Mouse (Mus musculus) forebrain, embryonic 14.5 days (tissue): ENCODE results near the gene Sigirr. TPM values are rescaled to one million over a fixed set of nuclear protein-coding genes. Genes with fewer than 3 reads are reported as not detected.

Experiments used
- ATAC-seq: fragments of 200-750 bp; cut with Nextera tagmentation; 2 replicates; pipeline ENCODE4 v1.8.0; 2017; ENCODE audit warnings: mild to moderate bottlenecking, moderate library complexity
- DNase-seq: peaks from one replicate; pipeline ENCODE4 v3.0.0-alpha.2; 2015; ENCODE audit warnings: low spot score
- H3K27ac ChIP-seq: fragments of 300-500 bp; sonication (generic); 2 replicates; pipeline ENCODE4 v1.5.1; 2014; ENCODE audit warnings: low read depth, mild to moderate bottlenecking, control low read depth, low read length, moderate library complexity
- H3K27me3 ChIP-seq: fragments of 300-500 bp; sonication (generic); replicated peaks from 2 replicates; pipeline ENCODE4 v1.6.1; 2014; ENCODE audit warnings: low read length, control low read depth, mixed read lengths; ENCODE audit not compliant: control insufficient read depth, insufficient read depth
- H3K36me3 ChIP-seq: fragments of 300-500 bp; sonication (generic); 2 replicates; pipeline ENCODE4 v1.6.1; 2014; ENCODE audit warnings: low read length, control low read depth; ENCODE audit not compliant: control insufficient read depth, insufficient read depth
- H3K4me1 ChIP-seq: fragments of 300-500 bp; sonication (generic); 2 replicates; pipeline ENCODE4 v1.6.1; 2014; ENCODE audit warnings: antibody characterized with exemption, low read length, control low read depth; ENCODE audit not compliant: control insufficient read depth, insufficient read depth
- H3K4me2 ChIP-seq: fragments of 300-500 bp; sonication (generic); 2 replicates; pipeline ENCODE4 v1.6.1; 2014; ENCODE audit warnings: mild to moderate bottlenecking, control low read depth, low read length
- H3K4me3 ChIP-seq: fragments of 300-500 bp; sonication (generic); 2 replicates; pipeline ENCODE4 v1.5.1; 2014; ENCODE audit warnings: low read depth, low read length, control low read depth
- H3K9ac ChIP-seq: fragments of 300-500 bp; sonication (generic); 2 replicates; pipeline ENCODE4 v1.6.1; 2014; ENCODE audit warnings: mild to moderate bottlenecking, low read length, control low read depth, moderate library complexity
- H3K9me3 ChIP-seq: fragments of 300-500 bp; sonication (generic); replicated peaks from 2 replicates; pipeline ENCODE4 v1.6.1; 2016; ENCODE audit warnings: low read length, control low read depth, mixed read lengths; ENCODE audit not compliant: control insufficient read depth
- WGBS: fragments of 180-500 bp; shearing (Covaris S2); extraction: QIAGEN DNeasy Blood & Tissue Kit; methylation state at CpG from one replicate; pipeline ENCODE4 v1.1.7; 2014; 5-methylcytosine and 5-hydroxymethylcytosine counted together
- polyA plus RNA-seq: library from polyadenylated mRNA; unstranded; fragments of >200 nt; fragmentation: Nextera tagmentation; extraction: Ambion mirVana; gene quantifications from 2 replicates; pipeline ENCODE4 v1.2.1, GENCODE M21; 2014

Sigirr gene
- polyA plus RNA-seq, 1 experiment from 2014 or later = 2.5 TPM

GRCm38 (mm10) chr7:141059929-141060328, 40.4 kb downstream of the Sigirr start:
- Histone ChIP-seq H3K4me1 (peaks cover 17% of the 10 kb centered on the region; the same call in 1 of the 2 replicates), H3K4me2 (peak overlapping the region; percentile 82), H3K27ac (peak overlapping the region; percentile 80), H3K36me3 (peaks cover 14% of the 10 kb centered on the region), H3K9me3 (no peaks in the 10 kb centered on the region), H3K27me3 (no peaks in the 10 kb centered on the region), H3K9ac (peak overlapping the region; percentile 97), H3K4me3 (peak overlapping the region; percentile 94)
- ATAC-seq (no peak), DNase-seq (no peak)
- WGBS = 66% methylated on average over 2 of the region's 2 CpGs

- peaks cover 17% of the 10 kb centered on the region; the same call in 1 of the 2 replicates for H3K4me1 ChIP-seq
- no peak overlapping the region for H3K4me2 ChIP-seq
- no peaks in the 10 kb centered on the region for H3K9me3 ChIP-seq
- H3K36me3 ChIP-seq = peaks cover 2% of the 10 kb centered on the region; the same call in 1 of the 2 replicates
- H3K27ac ChIP-seq = no peak overlapping the region
- H3K27me3 ChIP-seq = no peaks in the 10 kb centered on the region
- DNase-seq = no peak
- no peak overlapping the region for H3K4me3 ChIP-seq
- ATAC-seq = no peak
- 94% methylated on average over 14 of the region's 14 CpGs for WGBS
- no peak overlapping the region for H3K9ac ChIP-seq
Measured at GRCm38 (mm10) chr7:141058601-141059341, 41.6 kb downstream of the Sigirr start.

- peaks cover 15% of the 10 kb centered on the region; the same call in 1 of the 2 replicates for H3K4me1 ChIP-seq
- H3K4me3 ChIP-seq = no peak overlapping the region
- H3K36me3 ChIP-seq = no peaks in the 10 kb centered on the region
- no peak overlapping the region for H3K27ac ChIP-seq
- no peak overlapping the region for H3K9ac ChIP-seq
- WGBS = 96% methylated on average over 1 of the region's 1 CpGs
- no peaks in the 10 kb centered on the region for H3K9me3 ChIP-seq
- H3K4me2 ChIP-seq = no peak overlapping the region
- no peak for DNase-seq
- no peaks in the 10 kb centered on the region for H3K27me3 ChIP-seq
- ATAC-seq = no peak
Measured at GRCm38 (mm10) chr7:141057541-141057940, 42.8 kb downstream of the Sigirr start.

GRCm38 (mm10) chr7:141056976-141057375, 43.4 kb downstream of the Sigirr start:
- no peaks in the 10 kb centered on the region for H3K9me3 ChIP-seq
- WGBS = 90% methylated on average over 6 of the region's 6 CpGs

GRCm38 (mm10) chr7:141055785-141056184, 44.6 kb downstream of the Sigirr start:
- 85% methylated on average over 4 of the region's 4 CpGs for WGBS
- Histone ChIP-seq H3K4me3 (no peak overlapping the region), H3K27me3 (no peaks in the 10 kb centered on the region), H3K4me1 (peaks cover 5% of the 10 kb centered on the region; the same call in 1 of the 2 replicates), H3K9ac (no peak overlapping the region), H3K9me3 (no peaks in the 10 kb centered on the region), H3K36me3 (no peaks in the 10 kb centered on the region), H3K4me2 (no peak overlapping the region), H3K27ac (no peak overlapping the region)
- ATAC-seq (no peak), DNase-seq (no peak)

More at GRCm38 (mm10) chr7:141056976-141057375, 43.4 kb downstream of the Sigirr start:
- no peak for ATAC-seq
- Histone ChIP-seq H3K27me3 (no peaks in the 10 kb centered on the region), H3K36me3 (no peaks in the 10 kb centered on the region), H3K4me2 (no peak overlapping the region), H3K27ac (no peak overlapping the region), H3K4me1 (peaks cover 9% of the 10 kb centered on the region; the same call in 1 of the 2 replicates), H3K9ac (no peak overlapping the region), H3K4me3 (no peak overlapping the region)
- no peak for DNase-seq

- H3K4me1 ChIP-seq = peaks cover 4% of the 10 kb centered on the region
- H3K27me3 ChIP-seq = no peaks in the 10 kb centered on the region
- H3K27ac ChIP-seq = no peak overlapping the region
- ATAC-seq (no peak), DNase-seq (no peak)
- no peak overlapping the region for H3K4me2 ChIP-seq
- H3K4me3 ChIP-seq = no peak overlapping the region
- WGBS = 80% methylated on average over 2 of the region's 2 CpGs
- H3K36me3 ChIP-seq = no peaks in the 10 kb centered on the region
- no peak overlapping the region for H3K9ac ChIP-seq
- no peaks in the 10 kb centered on the region for H3K9me3 ChIP-seq
Measured at GRCm38 (mm10) chr7:141052421-141052820, 48.0 kb downstream of the Sigirr start.

DNA sequence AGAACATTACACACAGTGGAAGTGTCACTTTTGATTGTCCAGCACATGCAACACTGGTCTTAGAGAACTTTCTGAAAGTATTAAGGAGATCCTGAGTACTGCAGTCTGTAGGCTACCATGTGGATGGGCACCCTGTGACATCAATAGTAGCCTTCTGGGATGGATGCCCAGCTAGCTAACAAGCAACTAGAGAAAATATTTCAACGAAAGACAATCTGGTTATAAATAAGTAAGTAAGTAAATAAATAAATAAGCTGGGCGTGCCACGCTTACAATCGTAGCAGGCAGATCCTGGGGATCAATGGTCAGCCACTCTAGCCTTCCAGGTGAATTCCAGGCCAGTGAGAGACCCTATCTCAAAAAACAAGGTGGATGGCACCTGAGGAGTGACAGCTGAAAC, 48.4 kb downstream of the Sigirr start:
- ATAC-seq = no peak
- no peak for DNase-seq
- no peak overlapping the region for H3K4me3 ChIP-seq
- no peaks in the 10 kb centered on the region; the same call in 1 of the 2 replicates for H3K27me3 ChIP-seq
- no peaks in the 10 kb centered on the region for H3K9me3 ChIP-seq
- no peak overlapping the region for H3K27ac ChIP-seq
- H3K36me3 ChIP-seq = no peaks in the 10 kb centered on the region
- H3K4me2 ChIP-seq = no peak overlapping the region
- H3K9ac ChIP-seq = no peak overlapping the region
- 92% methylated on average over 4 of the region's 4 CpGs for WGBS
- H3K4me1 ChIP-seq = peaks cover 7% of the 10 kb centered on the region

DNA sequence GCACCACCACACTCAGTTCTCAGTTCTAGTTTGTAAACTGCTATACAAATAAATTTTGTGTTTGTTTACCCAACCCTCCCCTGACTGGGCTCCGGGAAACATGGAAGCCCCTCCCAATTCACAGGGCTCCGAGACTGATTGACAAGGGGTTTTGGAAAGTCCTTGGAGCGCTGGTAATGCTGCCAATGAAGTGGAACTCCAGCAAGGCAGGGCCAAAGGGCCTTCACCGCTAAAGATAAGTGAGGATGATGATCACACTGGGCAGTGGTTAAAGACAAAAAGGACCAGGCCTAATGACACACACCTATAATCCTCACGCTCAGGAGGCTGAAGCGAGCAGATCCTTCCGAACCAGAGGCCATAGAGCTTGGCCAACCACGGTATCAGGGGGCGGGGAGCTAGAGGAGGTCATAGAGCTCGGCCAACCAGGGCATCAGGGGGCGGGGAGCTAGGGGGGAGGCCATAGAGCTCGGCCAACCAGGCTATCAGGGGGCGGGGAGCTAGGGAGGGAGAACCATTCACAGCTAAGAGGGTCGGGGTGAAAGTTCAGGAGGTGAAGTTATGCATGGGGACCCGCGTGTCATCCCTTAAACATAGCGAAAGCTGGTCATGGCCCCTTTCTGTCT, 49.2 kb downstream of the Sigirr start:
- H3K4me3 ChIP-seq = no peak overlapping the region
- DNase-seq = no peak

DNA sequence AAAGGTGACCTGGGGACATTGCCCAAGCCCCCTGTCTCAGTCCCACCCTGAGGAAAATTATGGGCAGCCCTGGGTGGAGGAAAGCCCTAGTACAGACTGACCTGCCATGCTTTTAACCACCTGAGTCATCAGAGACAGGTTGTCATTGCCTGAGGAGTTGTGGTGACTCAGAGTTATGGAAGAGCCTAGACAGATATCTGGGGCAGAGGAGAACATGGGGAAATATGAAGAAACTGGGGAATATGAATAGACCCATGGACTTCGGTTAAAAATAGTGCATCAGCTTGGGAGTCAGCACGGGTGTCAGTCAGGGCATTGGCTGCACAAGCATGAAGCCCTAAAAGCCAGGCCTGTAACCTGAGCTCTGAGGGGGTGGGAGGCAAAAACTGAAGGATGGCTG, 51.0 kb downstream of the Sigirr start:
- no peaks in the 10 kb centered on the region for H3K36me3 ChIP-seq
- H3K4me2 ChIP-seq = no peak overlapping the region
- no peak overlapping the region for H3K4me3 ChIP-seq
- H3K9ac ChIP-seq = no peak overlapping the region
- H3K27me3 ChIP-seq = no peaks in the 10 kb centered on the region; the same call in 1 of the 2 replicates
- DNase-seq = no peak
- ATAC-seq = no peak
- H3K9me3 ChIP-seq = no peaks in the 10 kb centered on the region
- H3K27ac ChIP-seq = no peak overlapping the region
- 85% methylated on average over 2 of the region's 2 CpGs for WGBS
- H3K4me1 ChIP-seq = peaks cover 7% of the 10 kb centered on the region

More for the DNA sequence above, 49.2 kb downstream of the Sigirr start:
- H3K4me2 ChIP-seq = no peak overlapping the region
- no peak overlapping the region for H3K27ac ChIP-seq
- 73% methylated on average over 17 of the region's 17 CpGs for WGBS
- no peak for ATAC-seq
- H3K27me3 ChIP-seq = no peaks in the 10 kb centered on the region; the same call in 1 of the 2 replicates
- no peak overlapping the region for H3K9ac ChIP-seq
- peaks cover 7% of the 10 kb centered on the region for H3K4me1 ChIP-seq
- no peaks in the 10 kb centered on the region for H3K36me3 ChIP-seq
- no peaks in the 10 kb centered on the region for H3K9me3 ChIP-seq
